Mouse (Mus musculus) thymus, postnatal 0 days (tissue): ENCODE results near the gene Sh3bp2. TPM values are rescaled to one million over a fixed set of nuclear protein-coding genes. Genes with fewer than 3 reads are reported as not detected.

Experiments used
- DNase-seq: peaks from one replicate; pipeline ENCODE4 v3.0.0-alpha.2; 2015; ENCODE audit warnings: low spot score
- microRNA-seq: library from miRNA; unstranded; fragments of <30 nt; microRNA quantifications from one replicate; pipeline ENCODE4, GENCODE M21; 2016; ENCODE audit warnings: borderline number of aligned reads
- polyA plus RNA-seq: library from polyadenylated mRNA; unstranded; fragments of >200 nt; fragmentation: Nextera tagmentation; extraction: Ambion mirVana; gene quantifications from 2 replicates; pipeline ENCODE4 v1.2.1, GENCODE M21; 2015

Gene Sh3bp2
- polyA plus RNA-seq, 1 experiment from 2014 or later: 10.5 TPM

DNA sequence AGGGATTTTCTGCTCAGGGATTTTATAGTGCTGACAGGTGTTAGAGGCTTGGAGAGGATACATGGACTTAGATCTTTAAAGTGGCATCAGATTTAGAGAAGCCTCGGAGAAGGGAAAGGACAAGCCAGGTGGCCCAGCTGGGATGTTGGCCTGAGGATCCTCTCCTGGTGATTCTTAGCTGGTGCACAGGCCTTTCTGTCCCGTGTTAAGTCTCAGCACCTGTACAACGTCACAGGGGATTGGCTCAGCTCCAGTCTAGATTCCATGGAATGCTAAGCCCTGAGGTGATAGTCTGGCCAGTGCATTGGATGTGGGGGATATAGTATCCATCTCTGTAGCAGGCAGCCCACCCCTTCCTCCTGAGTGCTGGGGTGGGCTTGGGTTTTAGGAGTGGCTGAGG lies 82.6 kb downstream of the Sh3bp2 start:
- no peak for DNase-seq

DNA sequence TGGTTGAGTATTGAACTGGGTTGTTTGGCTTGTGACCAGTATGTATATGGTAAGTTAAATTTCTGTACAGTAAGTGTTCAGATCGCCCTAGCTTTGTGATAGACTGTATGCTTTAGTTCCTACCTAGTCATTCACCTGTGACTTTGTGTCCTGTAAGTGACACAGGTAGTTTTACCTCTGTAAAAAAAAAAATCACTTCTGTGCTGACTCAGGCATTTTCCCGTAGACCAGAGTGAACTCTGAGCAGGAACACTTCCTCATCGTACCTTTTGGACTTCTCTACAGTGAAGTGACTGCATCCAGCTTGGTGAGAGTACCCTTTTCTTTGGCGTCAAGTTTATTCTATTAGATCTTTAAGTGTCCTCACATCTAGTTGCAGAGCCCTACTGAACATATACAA lies 84.3 kb downstream of the Sh3bp2 start:
- DNase-seq: no peak

Small RNA genes lying within 50 kb of the gene (microRNA-seq; reads per million reads assigned to microRNA genes)
- gene Mir7036b: 1.2 reads per million

Other genes starting within 250 kb of the Sh3bp2 start
- 10.0 and 12.7 TPM in 2 replicates for gene Zfyve28, start 237.4 kb upstream of the Sh3bp2 start, polyA plus RNA-seq
- gene Cfap99, start 237.2 kb upstream of the Sh3bp2 start, polyA plus RNA-seq: not detected in 2 replicates
- 138 TPM in 2 replicates for gene Rnf4, start 189.5 kb upstream of the Sh3bp2 start, polyA plus RNA-seq
- gene Fam193a, start 155.9 kb upstream of the Sh3bp2 start, polyA plus RNA-seq: 7.0 and 10.3 TPM in 2 replicates
- 11.8 and 17.9 TPM in 2 replicates for gene Tnip2, start 11.8 kb upstream of the Sh3bp2 start, polyA plus RNA-seq
- 117 TPM in 2 replicates for gene Add1, start 47.8 kb downstream of the Sh3bp2 start, polyA plus RNA-seq
- 75.2 and 89.4 TPM in 2 replicates for gene Mfsd10, start 111.4 kb downstream of the Sh3bp2 start, polyA plus RNA-seq
- 26.4 and 26.9 TPM in 2 replicates for gene Nop14, start 134.3 kb downstream of the Sh3bp2 start, polyA plus RNA-seq
- 3.5 and 4.2 TPM in 2 replicates for gene Grk4, start 134.5 kb downstream of the Sh3bp2 start, polyA plus RNA-seq
- 5.6 and 8.3 TPM in 2 replicates for gene Htt, start 235.9 kb downstream of the Sh3bp2 start, polyA plus RNA-seq